Mouse (Mus musculus) G1E (cell line): ENCODE measurements around the gene Bmpr1b. TPM values are rescaled to one million over a fixed set of nuclear protein-coding genes. Genes with fewer than 3 reads are reported as not detected.

Experiments
- ATAC-seq: 2 replicates; pipeline ENCODE4 v1.8.0; 2016; ENCODE audit warnings: mild to moderate bottlenecking; ENCODE audit not compliant: insufficient number of reproducible peaks, poor library complexity, low FRiP score, severe bottlenecking; ENCODE audit errors: extremely low read depth
- DNase-seq: peaks from one replicate; pipeline ENCODE4 v3.0.0; 2012; ENCODE audit warnings: low spot score
- H3K27me3 ChIP-seq: 2 replicates; pipeline ENCODE4 v1.6.1; 2012; ENCODE audit warnings: mild to moderate bottlenecking, low read length, inconsistent platforms; ENCODE audit not compliant: insufficient read depth
- H3K36me3 ChIP-seq: replicated peaks from 2 replicates; pipeline ENCODE3; 2012; ENCODE audit warnings: mild to moderate bottlenecking, inconsistent platforms
- H3K4me1 ChIP-seq: 2 replicates; pipeline ENCODE4 v1.6.1; 2012; ENCODE audit warnings: low read depth, low read length, inconsistent platforms, mixed read lengths; ENCODE audit not compliant: insufficient read depth
- H3K4me3 ChIP-seq: 2 replicates; pipeline ENCODE4 v1.5.1; 2012; ENCODE audit warnings: low read depth, mild to moderate bottlenecking, inconsistent platforms, low read length, moderate library complexity, mixed read lengths
- H3K9me3 ChIP-seq: replicated peaks from 2 replicates; pipeline ENCODE4 v1.6.1; 2012; ENCODE audit warnings: inconsistent platforms
- CTCF ChIP-seq: IDR thresholded peaks from 2 replicates; pipeline ENCODE4 v1.5.1; 2012; ENCODE audit warnings: low read depth, low read length, inconsistent platforms, mixed read lengths
- GATA1 ChIP-seq: IDR thresholded peaks from 2 replicates; pipeline ENCODE4 v1.6.1; 2012; ENCODE audit warnings: borderline replicate concordance, low read length, inconsistent platforms, mixed read lengths
- GATA2 ChIP-seq: IDR thresholded peaks from 2 replicates; pipeline ENCODE4 v1.6.1; 2012; ENCODE audit warnings: low read depth, low read length, inconsistent platforms, borderline replicate concordance
- POLR2AphosphoS5 ChIP-seq: IDR thresholded peaks from 2 replicates; pipeline ENCODE4 v1.6.1; 2012; ENCODE audit warnings: low read depth, low read length, inconsistent platforms; ENCODE audit not compliant: insufficient replicate concordance
- TAL1 ChIP-seq: conservative IDR thresholded peaks from 2 replicates; pipeline ENCODE4 v1.6.1; 2012; ENCODE audit warnings: low read depth, low read length, inconsistent platforms, mixed read lengths
- polyA plus RNA-seq: library from polyadenylated mRNA; stranded (reverse); fragments of >175 nt; gene quantifications from 2 replicates; pipeline ENCODE4 v1.2.3, GENCODE M21; 2012
- total RNA-seq, 2 experiments: library from RNA; stranded (forward) in 1 of 2; stranded (reverse) in 1 of 2; fragments of 200-1000 nt in 1 of 2; fragments of >200 nt in 1 of 2; fragmentation: Nextera tagmentation in 1 of 2; gene quantifications; 2 replicates each; pipeline ENCODE4 v1.2.3; 2014 to 2017

Gene Bmpr1b
- total and polyA plus RNA-seq, 3 experiments: 0.11 TPM; not detected in 2

DNA sequence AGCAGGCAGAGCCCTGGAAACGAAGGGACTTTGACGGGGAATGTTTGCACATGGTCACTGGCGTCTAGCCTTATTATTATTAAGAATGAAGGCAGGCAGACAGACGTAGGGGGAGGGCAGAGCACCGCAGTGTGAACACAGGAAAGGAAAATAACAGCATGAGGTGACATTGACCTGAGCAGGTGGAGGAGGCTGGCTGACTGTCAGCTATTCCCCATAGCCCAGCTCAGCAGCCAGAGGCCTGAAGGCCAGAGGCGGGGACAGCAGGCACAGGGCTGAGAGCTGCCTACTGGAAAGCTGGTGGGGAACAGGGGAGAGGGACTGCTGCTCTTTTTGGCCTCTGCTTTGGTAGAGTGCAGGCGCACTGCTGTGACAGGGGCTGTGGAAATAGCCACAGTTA, 358.3 kb downstream of the Bmpr1b start:
- no peak for TF ChIP-seq TAL1
- no peak for TF ChIP-seq CTCF
- TF ChIP-seq GATA1: no peak
- no peak for TF ChIP-seq POLR2AphosphoS5
- no peak for TF ChIP-seq GATA2
- H3K27me3 ChIP-seq: no peaks in the 10 kb centered on the region
- ATAC-seq (no peak), DNase-seq (no peak)
- no peaks in the 10 kb centered on the region for H3K4me1 ChIP-seq
- H3K9me3 ChIP-seq: no peaks in the 10 kb centered on the region
- no peaks in the 10 kb centered on the region for H3K36me3 ChIP-seq
- no peak overlapping the region for H3K4me3 ChIP-seq

DNA sequence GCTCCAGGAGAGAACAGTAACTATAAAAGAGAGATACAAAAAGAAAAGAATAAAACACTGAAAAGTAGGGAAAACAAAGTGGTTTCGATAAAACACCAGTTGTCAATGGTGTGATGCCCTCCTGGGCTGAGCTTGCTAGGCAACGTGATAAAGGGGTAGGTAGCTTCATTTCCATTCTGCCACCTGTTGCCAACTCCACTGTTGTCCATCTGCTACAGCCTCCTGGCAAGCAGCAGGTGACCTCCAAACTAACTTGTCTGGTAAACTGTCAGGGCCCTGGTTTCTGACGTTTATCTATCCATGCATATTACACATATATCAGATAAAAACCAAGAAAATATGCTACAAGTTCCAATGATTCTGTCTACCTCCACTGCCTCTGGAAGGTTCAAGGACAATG, 359.6 kb downstream of the Bmpr1b start:
- DNase-seq (no peak), ATAC-seq (no peak)
- Histone ChIP-seq H3K27me3 (no peaks in the 10 kb centered on the region), H3K4me1 (no peaks in the 10 kb centered on the region), H3K36me3 (no peaks in the 10 kb centered on the region), H3K9me3 (no peaks in the 10 kb centered on the region), H3K4me3 (no peak overlapping the region)
- TF ChIP-seq CTCF: no peak

DNA sequence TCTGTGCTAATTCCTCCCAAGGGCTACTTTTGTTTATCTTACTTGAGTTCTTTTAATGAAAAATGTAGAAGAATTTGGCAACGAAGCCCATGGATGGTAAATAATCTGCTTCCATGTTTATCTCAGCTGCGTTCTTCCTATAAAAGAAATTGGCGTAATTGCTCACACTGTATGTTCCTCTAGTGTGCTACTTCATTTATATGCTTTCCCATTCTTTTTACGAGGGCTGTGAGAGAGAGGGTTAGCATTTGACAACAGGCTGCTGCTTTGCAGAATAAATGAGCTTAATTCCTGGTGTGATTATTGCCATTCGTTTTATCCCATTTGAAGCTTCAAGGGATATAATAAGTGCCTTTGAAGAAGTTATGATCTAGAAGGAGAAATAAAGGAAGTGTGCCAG, 365.1 kb downstream of the Bmpr1b start:
- ATAC-seq (no peak), DNase-seq (no peak)
- Histone ChIP-seq H3K4me3 (no peak overlapping the region), H3K36me3 (no peaks in the 10 kb centered on the region), H3K4me1 (no peaks in the 10 kb centered on the region), H3K27me3 (no peaks in the 10 kb centered on the region), H3K9me3 (no peaks in the 10 kb centered on the region)
- no peak for TF ChIP-seq CTCF
- no peak for TF ChIP-seq TAL1
- no peak for TF ChIP-seq GATA2
- no peak for TF ChIP-seq POLR2AphosphoS5
- TF ChIP-seq GATA1: no peak

DNA sequence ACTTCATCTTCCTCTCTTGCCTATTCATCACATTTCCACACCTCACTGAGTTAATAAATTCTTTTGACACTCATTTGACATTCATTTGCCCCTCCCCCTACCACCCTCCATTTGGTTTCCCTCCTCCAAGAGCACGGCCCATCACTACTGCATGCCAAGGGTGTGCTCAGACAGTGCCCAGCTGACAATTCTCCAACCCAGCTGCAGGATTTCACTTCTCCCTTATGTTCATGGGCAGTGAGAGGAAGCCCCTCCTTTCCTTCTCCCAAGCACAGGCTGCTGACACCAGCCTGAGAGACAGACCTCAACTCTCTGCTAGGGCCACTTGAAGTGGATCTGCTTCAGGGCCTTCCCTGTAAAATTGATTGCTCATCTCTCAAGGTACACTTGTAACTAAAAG, 371.4 kb downstream of the Bmpr1b start:
- Histone ChIP-seq H3K4me3 (no peak overlapping the region), H3K9me3 (no peaks in the 10 kb centered on the region), H3K36me3 (no peaks in the 10 kb centered on the region), H3K4me1 (no peaks in the 10 kb centered on the region), H3K27me3 (no peaks in the 10 kb centered on the region)
- TF ChIP-seq CTCF: no peak
- TF ChIP-seq TAL1: no peak
- TF ChIP-seq POLR2AphosphoS5: no peak
- no peak for TF ChIP-seq GATA1
- TF ChIP-seq GATA2: no peak
- ATAC-seq (no peak), DNase-seq (no peak)

DNA sequence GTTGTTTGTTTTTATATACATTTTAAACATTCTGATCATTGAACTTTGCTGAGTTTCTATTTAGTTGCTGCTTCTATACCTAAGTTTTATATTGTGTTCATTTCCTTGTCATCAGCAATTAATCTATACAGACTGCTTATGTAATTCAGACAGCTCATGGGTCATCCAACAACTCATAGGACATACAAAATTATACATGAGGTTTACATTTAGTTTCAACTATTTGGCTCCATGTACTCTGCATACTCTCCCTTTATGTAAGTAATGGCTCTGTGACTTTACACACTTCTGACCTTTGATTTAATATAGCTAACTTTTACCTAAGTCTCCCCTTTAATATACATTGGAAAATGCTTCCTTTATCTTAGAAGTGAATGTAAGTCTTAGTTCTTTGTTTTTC, 371.9 kb downstream of the Bmpr1b start:
- no peak overlapping the region for H3K4me3 ChIP-seq
- H3K9me3 ChIP-seq: no peaks in the 10 kb centered on the region
- no peak for DNase-seq
- H3K36me3 ChIP-seq: no peaks in the 10 kb centered on the region
- no peaks in the 10 kb centered on the region for H3K27me3 ChIP-seq
- no peak for TF ChIP-seq TAL1
- no peak for TF ChIP-seq GATA2
- no peak for TF ChIP-seq CTCF
- H3K4me1 ChIP-seq: no peaks in the 10 kb centered on the region
- ATAC-seq: no peak

DNA sequence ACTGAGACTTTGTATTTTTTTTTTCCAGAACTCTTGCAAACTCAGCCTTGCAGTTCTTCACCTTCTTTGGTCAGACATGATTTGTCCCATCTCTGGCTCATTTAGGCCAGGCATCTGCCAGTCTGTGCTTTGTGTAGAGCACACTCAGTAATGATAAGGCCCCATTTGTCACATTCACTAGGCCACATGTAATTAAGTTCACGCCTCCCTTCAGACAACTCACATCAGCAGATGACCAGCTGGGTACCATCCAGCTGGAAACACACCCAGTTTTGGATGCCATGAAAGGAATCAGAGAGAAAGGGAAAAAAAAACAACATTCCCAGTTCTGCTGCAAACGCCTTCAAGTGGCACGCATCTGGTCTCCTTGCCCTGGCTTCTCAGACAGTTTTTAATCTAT, 374.9 kb downstream of the Bmpr1b start:
- DNase-seq (no peak), ATAC-seq (no peak)
- no peaks in the 10 kb centered on the region for H3K27me3 ChIP-seq
- no peak overlapping the region for H3K4me3 ChIP-seq
- no peaks in the 10 kb centered on the region for H3K9me3 ChIP-seq
- TF ChIP-seq POLR2AphosphoS5 (no peak), TAL1 (no peak), GATA1 (no peak)
- H3K4me1 ChIP-seq: no peaks in the 10 kb centered on the region
- no peaks in the 10 kb centered on the region for H3K36me3 ChIP-seq

DNA sequence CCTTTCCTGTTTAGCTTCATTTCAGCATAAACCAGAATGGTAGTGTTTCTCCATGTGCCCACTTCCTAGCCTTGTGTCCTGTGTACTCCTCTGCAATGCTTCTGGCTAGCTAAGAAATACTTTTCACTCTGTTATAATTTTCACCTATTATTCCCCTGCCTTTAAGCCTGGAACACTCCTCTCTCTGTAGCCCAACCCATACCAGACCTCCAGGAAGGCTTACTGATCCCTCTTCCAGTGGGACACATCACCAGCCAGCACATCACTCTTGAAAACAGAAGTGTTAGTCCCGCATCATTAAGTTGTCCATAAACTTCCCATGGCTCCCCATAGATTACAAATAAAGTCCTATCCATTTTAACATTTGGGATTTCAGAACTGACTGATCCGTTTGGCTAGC, 375.5 kb downstream of the Bmpr1b start:
- no peak for DNase-seq
- no peak overlapping the region for H3K4me3 ChIP-seq
- no peaks in the 10 kb centered on the region for H3K36me3 ChIP-seq
- no peak for ATAC-seq
- no peaks in the 10 kb centered on the region for H3K9me3 ChIP-seq
- H3K27me3 ChIP-seq: no peaks in the 10 kb centered on the region
- H3K4me1 ChIP-seq: no peaks in the 10 kb centered on the region
- TF ChIP-seq TAL1 (no peak), GATA2 (no peak), POLR2AphosphoS5 (no peak), CTCF (no peak)
